Mouse (Mus musculus): ENCODE results near the gene Lrrk1. TPM values are rescaled to one million over a fixed set of nuclear protein-coding genes. Genes with fewer than 3 reads are reported as not detected.

Lrrk1 gene
- total RNA-seq, 4 experiments from 2014 or later = 2.2 to 3.8 (median 2.9) TPM

- no peak for DNase-seq (ENCODE audit: low spot score in 2 of 2)
Observed at GRCm38 (mm10) chr7:66228610-66228920, 159.6 kb downstream of the Lrrk1 start.

GRCm38 (mm10) chr7:66227814-66228609 lies 160.1 kb downstream of the Lrrk1 start:
- no peak for DNase-seq (ENCODE audit: low spot score in 2 of 2)

GRCm38 (mm10) chr7:66225881-66226280 lies 162.3 kb downstream of the Lrrk1 start:
- DNase-seq (ENCODE audit: low spot score in 2 of 2) = no peak

DNA sequence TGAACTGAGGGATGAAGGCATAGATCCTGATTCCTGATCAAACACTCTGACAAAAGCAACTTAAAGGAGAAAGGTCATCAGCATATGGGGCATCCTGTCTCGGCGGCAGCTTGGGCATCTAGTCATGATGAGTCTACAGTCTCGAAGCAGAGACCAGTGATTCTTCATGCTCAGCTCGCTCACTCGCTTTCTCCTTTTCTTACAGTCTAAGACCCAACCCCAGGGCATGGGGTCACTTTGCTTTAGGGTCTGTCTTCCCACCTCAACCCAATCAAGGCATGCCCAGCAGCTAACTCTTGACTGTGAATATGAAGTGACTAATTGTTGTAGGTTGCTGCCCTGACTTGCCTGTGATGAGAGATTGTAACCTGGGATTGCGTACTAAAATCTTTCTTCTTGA lies 163.6 kb downstream of the Lrrk1 start:
- DNase-seq (ENCODE audit: low spot score in 2 of 2) = no peak

- DNase-seq (ENCODE audit: low spot score in 2 of 2) = no peak
Observed at GRCm38 (mm10) chr7:66223731-66224130, 164.4 kb downstream of the Lrrk1 start.

DNA sequence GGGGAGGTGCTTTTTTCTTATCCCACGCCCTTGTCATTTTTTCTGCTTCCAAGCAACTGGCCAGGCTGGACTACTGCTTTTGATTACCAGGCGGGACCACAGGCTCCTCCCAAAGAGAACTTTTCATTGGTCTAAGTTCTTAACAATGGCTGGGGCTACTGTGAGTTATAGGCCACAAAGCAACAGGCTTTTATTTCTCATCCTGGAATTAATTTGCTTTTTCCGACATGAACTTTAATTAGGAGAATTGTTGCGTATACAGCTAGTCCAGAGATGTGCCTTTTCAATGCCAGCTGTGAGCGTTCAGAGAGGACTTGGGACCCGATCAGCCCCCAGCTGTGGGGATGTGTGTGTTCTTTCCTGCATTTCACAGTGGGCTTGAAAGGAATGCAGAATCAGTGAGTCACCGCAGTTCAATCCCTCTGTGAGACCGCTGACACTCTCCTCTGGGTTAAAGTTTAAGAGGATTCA lies 165.5 kb downstream of the Lrrk1 start:
- no peak for DNase-seq (ENCODE audit: low spot score in 2 of 2)

DNA sequence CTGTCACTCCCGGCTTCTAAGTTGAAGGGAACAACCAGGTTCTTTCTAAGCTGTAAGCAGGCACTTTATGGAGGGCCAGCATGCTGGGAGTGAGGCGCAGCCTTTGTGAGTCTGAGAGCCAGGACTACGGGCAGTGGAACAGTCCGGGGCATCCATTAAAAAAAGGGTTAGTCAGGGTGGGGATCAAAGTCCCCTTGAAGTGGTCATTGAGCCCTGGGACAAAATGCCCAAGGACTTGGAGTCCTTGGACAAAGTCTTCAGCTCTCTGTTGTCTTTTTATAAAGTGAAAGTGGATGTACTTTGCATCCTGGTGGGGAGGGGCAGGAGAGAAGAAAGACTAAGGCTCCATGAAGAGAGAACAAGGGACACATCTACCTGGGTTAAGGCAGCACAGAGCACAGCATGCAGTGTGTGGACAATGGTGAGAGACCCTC lies 168.3 kb downstream of the Lrrk1 start:
- no peak for DNase-seq (ENCODE audit: low spot score in 2 of 2)

DNA sequence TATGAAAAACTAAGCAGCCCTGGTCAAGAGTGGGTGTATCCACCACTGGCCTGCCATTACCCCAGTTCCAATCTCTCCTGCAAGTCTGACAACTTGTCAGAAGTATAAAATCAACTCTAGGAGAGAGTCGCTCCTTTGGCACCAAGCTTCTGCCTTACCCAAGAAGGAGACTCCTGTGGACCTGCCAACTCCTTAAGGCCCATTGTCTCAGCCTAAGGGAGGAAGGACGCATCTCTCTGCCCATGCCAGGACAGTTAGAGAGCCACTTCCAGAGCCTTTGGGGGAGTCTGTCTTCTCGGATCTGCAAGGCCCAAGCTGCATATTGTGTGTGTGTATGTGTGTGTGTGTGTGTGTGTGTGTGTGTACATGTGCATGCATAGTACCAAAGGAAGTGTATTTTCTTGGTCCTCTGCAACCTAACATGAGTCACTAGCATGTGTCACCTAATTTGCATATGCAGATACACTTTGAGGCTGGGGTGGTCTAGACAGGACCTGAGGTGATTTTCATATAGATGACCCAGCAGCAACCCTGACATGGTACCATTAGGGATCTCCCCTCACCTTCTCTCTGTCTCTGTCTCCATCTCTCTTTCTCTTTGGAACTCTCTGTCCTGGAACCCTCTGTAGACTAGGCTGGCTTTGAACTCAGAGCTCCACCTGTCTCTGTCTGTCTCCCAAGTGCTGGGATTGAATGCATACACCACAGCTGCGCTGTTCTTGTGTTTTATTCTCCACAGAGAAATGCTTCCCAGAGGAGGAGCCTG lies 168.9 kb downstream of the Lrrk1 start:
- DNase-seq (ENCODE audit: low spot score in 2 of 2) = no peak

DNA sequence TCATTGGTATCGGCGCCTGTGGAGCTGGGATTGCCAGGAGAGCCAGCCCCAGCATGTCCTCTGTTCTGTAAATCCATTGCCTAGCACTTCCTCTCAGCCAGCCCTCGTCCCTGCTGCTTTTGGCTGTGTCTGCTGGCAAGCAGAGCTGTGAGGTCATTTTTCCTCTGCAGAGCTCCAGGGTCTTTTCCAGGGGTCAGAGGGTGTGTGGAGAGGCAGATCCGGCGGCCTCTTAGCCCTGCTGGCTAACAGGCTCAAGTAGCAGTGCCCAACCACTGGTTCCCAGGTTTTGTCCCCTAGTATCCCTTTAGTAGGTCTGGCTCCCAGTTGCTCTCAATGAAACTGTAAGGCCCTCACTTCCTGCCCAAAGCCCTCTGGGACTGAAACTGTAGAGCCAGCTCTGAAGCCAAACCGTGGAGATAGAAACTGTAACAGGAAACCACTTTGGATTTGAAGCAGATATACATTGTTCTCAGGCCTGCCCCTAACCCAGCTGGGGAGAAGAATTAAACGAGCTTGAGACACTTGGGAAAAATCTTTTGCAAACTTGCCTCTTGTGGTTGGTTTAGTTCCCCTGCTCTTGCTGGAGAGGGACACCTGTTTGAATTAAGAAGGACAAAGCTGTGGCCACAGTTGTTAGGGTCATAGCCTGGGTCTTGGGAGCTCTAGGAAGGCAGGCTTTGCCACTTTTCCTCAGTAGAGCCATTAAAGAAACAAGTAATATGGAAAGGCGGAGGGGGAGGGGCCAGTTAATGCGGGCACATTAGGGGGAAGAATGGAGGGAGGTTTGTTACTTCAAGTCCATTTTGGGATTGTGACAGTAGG lies 169.7 kb downstream of the Lrrk1 start:
- DNase-seq (ENCODE audit: low spot score in 2 of 2) = peak; percentile 24 to 46

GRCm38 (mm10) chr7:66217531-66218094 lies 170.5 kb downstream of the Lrrk1 start:
- no peak for DNase-seq (ENCODE audit: low spot score in 2 of 2)

GRCm38 (mm10) chr7:66217011-66217410 lies 171.1 kb downstream of the Lrrk1 start:
- DNase-seq (ENCODE audit: low spot score in 2 of 2) = no peak

DNA sequence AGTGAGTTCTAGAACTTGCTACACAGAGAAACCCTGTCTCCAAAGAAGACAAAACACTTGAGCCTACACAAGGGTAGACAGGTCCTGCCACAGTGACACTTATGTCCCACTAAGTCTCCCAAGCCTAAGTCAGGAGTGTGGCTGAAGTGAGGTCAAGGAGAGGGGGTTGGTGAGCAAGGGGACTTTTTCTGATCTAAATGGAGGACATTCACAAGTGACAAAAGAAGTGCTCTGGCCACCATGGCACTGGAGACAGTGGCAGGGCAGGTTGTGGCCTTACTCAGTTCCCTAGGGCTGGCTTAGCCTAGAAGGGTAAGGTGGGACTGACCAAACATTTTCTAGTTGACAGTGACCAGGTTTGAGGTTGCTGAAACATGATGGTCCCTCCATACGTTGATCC lies 172.2 kb downstream of the Lrrk1 start:
- DNase-seq (ENCODE audit: low spot score in 2 of 2) = no peak

- DNase-seq (ENCODE audit: low spot score in 2 of 2) = no peak
Observed at GRCm38 (mm10) chr7:66214477-66214876, 173.7 kb downstream of the Lrrk1 start.

GRCm38 (mm10) chr7:66212887-66213286 lies 175.3 kb downstream of the Lrrk1 start:
- no peak for DNase-seq (ENCODE audit: low spot score in 2 of 2)

GRCm38 (mm10) chr7:66209920-66210319 lies 178.2 kb downstream of the Lrrk1 start:
- DNase-seq (ENCODE audit: low spot score in 2 of 2) = no peak

GRCm38 (mm10) chr7:66201657-66202056 lies 186.5 kb downstream of the Lrrk1 start:
- DNase-seq (ENCODE audit: low spot score in 2 of 2) = no peak

- no peak for DNase-seq (ENCODE audit: low spot score in 2 of 2)
Observed at GRCm38 (mm10) chr7:66200791-66201450, 187.2 kb downstream of the Lrrk1 start.

DNA sequence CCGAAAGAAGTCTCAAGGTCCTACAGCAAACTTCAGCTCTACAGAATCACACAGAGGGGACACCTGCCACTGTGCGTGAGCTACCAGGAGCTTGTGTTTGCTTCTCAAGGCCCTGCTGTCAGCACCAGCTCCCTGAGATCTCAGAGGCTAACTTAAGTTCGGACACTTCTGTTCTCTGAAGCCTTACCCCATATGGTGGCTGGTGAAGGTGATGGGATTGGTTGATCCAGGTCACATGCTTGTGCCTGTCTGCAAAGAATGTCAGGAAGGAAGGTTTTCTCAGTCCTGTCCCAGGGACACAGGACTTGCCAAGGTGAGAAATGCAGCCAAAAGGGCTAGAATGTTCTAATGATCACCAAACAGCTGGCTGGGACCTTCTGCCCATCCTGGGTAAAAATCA lies 187.8 kb downstream of the Lrrk1 start:
- no peak for DNase-seq (ENCODE audit: low spot score in 2 of 2)

GRCm38 (mm10) chr7:66199391-66199831 lies 188.7 kb downstream of the Lrrk1 start:
- peak; percentile 7 to 31 for DNase-seq (ENCODE audit: low spot score in 2 of 2)

GRCm38 (mm10) chr7:66198416-66198815 lies 189.7 kb downstream of the Lrrk1 start:
- no peak for DNase-seq (ENCODE audit: low spot score in 2 of 2)

Measured in gastrocnemius, adult 8-10 months (tissue).